Mouse (Mus musculus): ENCODE measurements at regions not wholly inside any gene's neighbourhood (a gene's known extent, or its start where the extent isn't known, plus 50 kb on each side); places are given as distances from the start of the nearest gene placed in this dataset.
A peak's percentile ranks its signal among the peaks of the same experiment; 100 is the strongest.

DNA sequence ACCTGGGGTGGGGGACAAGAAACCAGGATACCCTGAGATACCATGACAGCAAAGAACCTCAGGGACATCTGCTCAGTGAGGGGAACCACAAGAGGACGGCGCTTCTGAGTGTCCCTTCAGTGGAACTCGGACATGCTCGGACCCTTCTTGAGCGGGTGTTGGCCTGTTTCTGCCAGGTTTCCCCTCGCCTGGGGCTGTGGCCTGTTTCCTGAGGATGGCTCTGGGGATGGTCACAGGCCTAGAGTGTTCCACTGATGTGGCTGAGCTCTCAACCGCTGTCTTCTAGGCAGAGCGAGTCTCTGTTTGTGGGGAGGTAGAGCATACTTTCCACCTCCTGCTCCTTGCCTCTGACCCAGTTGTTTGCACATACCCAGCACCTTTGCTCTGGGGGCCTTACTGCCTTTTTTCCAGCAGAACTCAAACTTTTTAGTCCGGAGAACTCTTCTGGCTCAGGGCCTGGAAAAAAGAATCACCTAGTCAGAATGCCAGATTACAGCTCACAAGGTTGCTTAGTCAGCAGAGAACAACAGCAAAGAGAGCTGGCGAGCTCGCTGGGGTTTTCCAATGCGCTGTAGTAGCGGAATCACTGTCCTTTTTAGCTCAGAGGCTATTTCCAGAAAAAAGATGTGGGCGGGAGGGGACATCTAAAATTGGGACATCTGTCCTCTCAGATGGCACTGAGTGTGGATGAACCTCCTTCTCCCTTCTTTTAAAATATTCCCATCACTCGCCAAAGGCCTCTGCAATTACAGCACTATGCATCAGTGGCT lies 65.3 kb downstream of the Med10 start:
- DNase-seq (ENCODE audit: low spot score): peak; percentile 50

- no peak for DNase-seq (ENCODE audit: low spot score)
Observed at GRCm38 (mm10) chr13:69896536-69896935, 94.3 kb downstream of the Med10 start.

- no peak for DNase-seq (ENCODE audit: low spot score)
Observed at GRCm38 (mm10) chr13:69901139-69901538, 98.9 kb downstream of the Med10 start.

DNA sequence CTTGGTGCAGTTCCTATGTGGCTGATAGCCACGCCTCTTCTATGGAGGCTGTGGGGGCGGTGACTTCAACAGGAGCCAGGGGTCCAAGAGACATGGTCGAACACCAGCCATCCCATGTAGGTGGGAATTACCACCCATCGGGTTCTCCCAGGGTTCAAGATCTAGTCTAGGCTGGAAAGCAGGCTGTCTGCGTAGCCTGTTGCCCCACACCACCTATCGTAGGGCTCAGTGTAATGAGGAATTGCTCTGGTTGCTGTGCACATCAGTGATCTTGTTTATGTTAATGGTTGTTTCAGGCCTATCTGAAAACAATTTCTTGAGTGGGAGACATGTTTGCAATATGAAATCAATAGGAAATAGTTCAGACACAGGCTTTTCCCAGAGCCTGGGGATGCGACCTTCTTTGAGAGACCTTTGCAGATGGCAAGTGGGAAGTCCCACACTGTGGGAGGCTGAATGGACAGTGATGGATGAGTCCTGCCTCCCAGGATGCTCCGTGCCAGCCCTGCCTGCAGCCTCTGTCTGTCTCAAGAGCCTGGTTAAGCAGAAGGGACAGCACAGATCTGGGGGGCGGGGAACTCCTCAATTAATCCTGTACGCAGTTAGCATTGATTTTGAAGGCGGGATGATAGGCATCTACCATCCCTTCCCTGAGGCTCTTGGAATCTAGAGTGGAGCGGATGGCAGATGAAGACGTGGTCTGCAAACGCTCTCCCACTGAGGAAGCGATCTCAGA lies 104.8 kb downstream of the Med10 start:
- DNase-seq (ENCODE audit: low spot score): no peak

- no peak for DNase-seq (ENCODE audit: low spot score)
Observed at GRCm38 (mm10) chr13:69915796-69916195, 113.6 kb downstream of the Med10 start.

- no peak for DNase-seq (ENCODE audit: low spot score)
Observed at GRCm38 (mm10) chr13:69932695-69933550, 130.7 kb downstream of the Med10 start.

- peak; percentile 65 for DNase-seq (ENCODE audit: low spot score)
Observed at GRCm38 (mm10) chr13:69933551-69933845, 131.3 kb downstream of the Med10 start.

DNA sequence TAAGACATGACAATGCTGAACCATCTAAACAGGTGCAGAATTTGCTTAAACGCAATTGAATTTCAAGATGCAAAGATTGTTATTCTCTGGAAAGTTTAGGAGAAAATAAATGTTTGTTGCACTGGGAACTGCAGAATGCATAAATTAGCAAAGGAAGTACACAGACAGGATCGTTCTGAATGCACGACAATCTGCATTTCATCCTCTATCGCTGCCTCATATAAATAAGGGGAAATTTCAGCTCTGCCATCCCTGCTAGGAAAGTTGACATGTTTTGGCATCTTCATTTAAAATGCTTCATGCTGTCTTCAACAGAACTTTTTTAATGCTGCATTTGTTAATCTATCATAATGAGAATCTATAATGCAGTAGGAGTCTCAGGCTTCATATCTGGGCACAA lies 137.6 kb downstream of the Med10 start:
- no peak for DNase-seq (ENCODE audit: low spot score)

GRCm38 (mm10) chr13:69944651-69945050 lies 142.5 kb downstream of the Med10 start:
- no peak for DNase-seq (ENCODE audit: low spot score)

DNA sequence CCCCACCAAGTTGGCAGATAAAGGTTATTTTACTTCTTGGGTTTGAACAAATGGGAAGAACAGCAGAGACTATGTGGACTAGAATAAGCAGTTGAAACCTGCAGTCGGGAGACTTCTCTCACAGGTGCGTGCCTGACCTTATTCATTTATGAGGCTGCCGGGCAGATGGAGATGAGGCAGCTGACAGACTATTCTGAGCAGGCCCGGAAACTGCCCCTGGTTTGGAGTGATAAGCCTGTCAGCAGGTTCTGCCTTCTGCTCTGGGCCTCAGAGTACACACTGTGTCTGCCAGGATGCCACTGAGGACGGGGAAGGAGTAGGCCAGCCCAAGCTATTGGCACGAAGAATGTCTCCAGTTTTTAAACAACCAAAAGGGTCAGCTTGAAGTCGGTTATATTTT lies 144.4 kb downstream of the Med10 start:
- DNase-seq (ENCODE audit: low spot score): no peak

GRCm38 (mm10) chr13:69952061-69952460 lies 149.9 kb downstream of the Med10 start:
- DNase-seq (ENCODE audit: low spot score): no peak

DNA sequence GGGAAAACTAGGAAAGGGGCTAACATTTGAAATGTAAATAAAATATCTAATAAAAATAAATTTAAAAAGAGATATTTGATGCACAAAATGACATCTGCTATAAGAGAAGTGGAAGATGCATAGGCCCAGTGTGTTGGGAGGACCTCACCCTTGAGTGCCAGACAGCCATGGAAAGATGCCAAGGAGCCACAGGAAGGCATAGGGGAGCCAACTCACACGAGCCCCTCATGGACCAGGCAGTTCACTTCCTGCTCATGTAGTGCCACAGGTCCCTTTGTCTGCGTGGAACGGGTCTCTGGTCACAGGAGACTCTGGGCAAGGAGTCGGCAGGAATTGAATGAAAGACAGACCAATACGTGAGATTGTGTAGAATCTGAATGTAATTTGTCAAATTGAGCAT lies 152.0 kb downstream of the Med10 start:
- DNase-seq (ENCODE audit: low spot score): no peak

DNA sequence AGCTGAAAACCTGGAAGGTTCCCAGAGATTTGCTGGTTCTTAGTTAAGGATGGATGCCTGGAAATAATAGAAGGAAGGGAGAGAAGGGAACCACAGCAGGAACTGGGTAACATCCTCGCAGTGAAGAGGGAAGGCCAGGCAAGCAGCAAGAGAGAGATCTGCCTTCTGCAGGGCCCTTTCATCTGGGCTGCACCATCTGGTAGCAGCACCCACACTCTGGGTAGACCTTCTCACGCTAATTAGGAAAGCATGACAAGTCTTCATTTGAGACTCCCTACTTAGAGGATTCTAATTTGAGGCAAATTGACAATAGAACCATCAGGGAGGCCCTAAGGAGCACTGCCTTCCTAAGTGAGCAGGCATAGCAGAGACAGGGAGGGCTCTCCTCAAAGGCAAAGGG lies 153.3 kb downstream of the Med10 start:
- no peak for DNase-seq (ENCODE audit: low spot score)

GRCm38 (mm10) chr13:69963944-69964343 lies 161.7 kb downstream of the Med10 start:
- no peak for DNase-seq (ENCODE audit: low spot score)

GRCm38 (mm10) chr13:69971281-69972057 lies 169.3 kb downstream of the Med10 start:
- no peak for DNase-seq (ENCODE audit: low spot score)

DNA sequence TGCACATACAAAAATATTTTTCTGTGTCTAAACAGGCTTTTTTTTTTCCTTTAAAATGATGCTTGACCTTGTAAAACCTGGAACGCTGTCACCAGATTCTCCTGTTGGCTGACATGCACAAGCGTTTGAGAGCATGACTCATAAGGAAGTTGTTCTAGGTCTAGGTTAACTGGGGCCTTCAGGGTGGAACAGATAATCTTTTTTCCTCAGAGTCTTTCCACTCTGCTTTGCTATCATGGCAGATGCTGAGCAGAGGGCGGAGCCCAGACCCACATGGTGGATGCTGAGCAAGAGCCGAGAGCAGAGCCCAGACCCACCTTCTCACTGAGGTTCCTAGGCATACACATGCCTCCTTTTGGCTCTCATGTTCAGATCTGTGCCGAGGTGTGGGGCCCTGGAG lies 172.6 kb downstream of the Med10 start:
- DNase-seq (ENCODE audit: low spot score): no peak

GRCm38 (mm10) chr13:69984159-69984558 lies 182.0 kb downstream of the Med10 start:
- DNase-seq (ENCODE audit: low spot score): no peak

GRCm38 (mm10) chr13:69987181-69987580 lies 185.0 kb downstream of the Med10 start:
- DNase-seq (ENCODE audit: low spot score): peak; percentile 7

DNA sequence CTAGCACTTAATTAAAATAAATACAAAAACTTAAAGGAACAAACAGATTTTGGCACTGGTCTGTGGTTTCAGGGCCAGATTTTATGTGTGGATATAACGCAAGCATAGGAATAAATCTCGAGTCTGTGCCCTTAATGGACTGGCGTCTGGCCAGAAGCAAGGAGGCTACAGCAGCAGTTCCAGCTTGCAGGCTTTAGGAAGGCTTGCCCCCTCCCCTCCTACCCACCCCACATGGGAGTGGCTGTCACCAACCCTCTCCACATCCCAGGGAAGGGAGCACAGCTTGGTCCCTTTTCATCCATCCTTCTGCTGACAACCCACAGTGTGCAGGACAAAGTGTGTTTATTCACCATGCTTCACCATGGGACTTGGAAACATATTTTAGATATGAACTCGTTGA lies 186.1 kb downstream of the Med10 start:
- no peak for DNase-seq (ENCODE audit: low spot score)

GRCm38 (mm10) chr13:69991253-69991891 lies 189.2 kb downstream of the Med10 start:
- peak; percentile 33 for DNase-seq (ENCODE audit: low spot score)

DNA sequence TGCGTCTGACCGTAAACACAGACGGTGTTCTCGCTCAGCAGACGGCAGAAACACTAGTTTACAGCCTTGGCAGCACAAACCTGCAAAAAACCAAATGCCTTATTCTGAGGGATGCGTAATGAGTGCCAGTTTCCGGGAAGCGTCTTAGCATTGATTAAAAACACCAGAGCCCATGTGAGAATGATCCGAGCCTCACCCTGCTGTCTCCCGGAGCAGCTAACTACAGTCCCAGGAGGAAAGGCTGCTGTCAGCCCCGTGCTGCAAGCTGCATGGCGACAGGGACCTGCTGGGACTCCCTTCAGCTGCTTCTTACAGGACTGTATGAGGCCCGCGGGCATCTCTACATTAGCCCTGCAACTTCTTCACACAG lies 189.7 kb downstream of the Med10 start:
- no peak for DNase-seq (ENCODE audit: low spot score)

- no peak for DNase-seq (ENCODE audit: low spot score)
Observed at GRCm38 (mm10) chr13:70003591-70003990, 201.4 kb downstream of the Med10 start.

All from left cerebral cortex, adult 11 months (tissue).